Mouse (Mus musculus) stomach, embryonic 14.5 days (tissue): ENCODE results near the gene Smad3. TPM values are rescaled to one million over a fixed set of nuclear protein-coding genes. Genes with fewer than 3 reads are reported as not detected.

Experiments used
- ATAC-seq: fragments of 200-750 bp; cut with Nextera tagmentation; 2 replicates; pipeline ENCODE4 v1.8.0; 2017; ENCODE audit warnings: low read depth, moderate TSS enrichment; ENCODE audit not compliant: insufficient number of reproducible peaks, insufficient read depth, low FRiP score
- H3K27ac ChIP-seq: fragments of 300-500 bp; sonication (generic); 2 replicates; pipeline ENCODE4 v1.5.1; 2014; ENCODE audit warnings: mild to moderate bottlenecking, low read length, moderate library complexity, mixed read lengths
- H3K27me3 ChIP-seq: fragments of 300-500 bp; sonication (generic); 2 replicates; pipeline ENCODE4 v1.6.1; 2014; ENCODE audit warnings: low read length, control low read depth, mixed read lengths; ENCODE audit not compliant: control insufficient read depth, insufficient read depth
- H3K36me3 ChIP-seq: fragments of 300-500 bp; sonication (generic); 2 replicates; pipeline ENCODE4 v1.6.1; 2014; ENCODE audit warnings: mild to moderate bottlenecking, control low read depth, low read length, moderate library complexity, mixed read lengths; ENCODE audit not compliant: control insufficient read depth, insufficient read depth
- H3K4me1 ChIP-seq: fragments of 300-500 bp; sonication (generic); 2 replicates; pipeline ENCODE4 v1.6.1; 2014; ENCODE audit warnings: low read length, control low read depth, mixed read lengths; ENCODE audit not compliant: control insufficient read depth, insufficient read depth
- H3K4me2 ChIP-seq: fragments of 300-500 bp; sonication (generic); replicated peaks from 2 replicates; pipeline ENCODE4 v1.6.1; 2014; ENCODE audit warnings: low read depth, low read length, control low read depth
- H3K4me3 ChIP-seq: fragments of 300-500 bp; sonication (generic); 2 replicates; pipeline ENCODE4 v1.5.1; 2014; ENCODE audit warnings: low read depth, low read length, control low read depth
- H3K9ac ChIP-seq: fragments of 300-500 bp; sonication (generic); replicated peaks from 2 replicates; pipeline ENCODE4 v1.6.1; 2014; ENCODE audit warnings: low read depth, mild to moderate bottlenecking, control low read depth, low read length, moderate library complexity, mixed read lengths
- H3K9me3 ChIP-seq: fragments of 300-500 bp; sonication (generic); 2 replicates; pipeline ENCODE4 v1.6.1; 2016; ENCODE audit warnings: low read depth, low read length, control low read depth; ENCODE audit not compliant: control insufficient read depth
- WGBS: fragments of 180-500 bp; shearing (Covaris S2); extraction: QIAGEN DNeasy Blood & Tissue Kit; methylation state at CpG from one replicate; pipeline ENCODE4 v1.1.7; 2014; 5-methylcytosine and 5-hydroxymethylcytosine counted together
- polyA plus RNA-seq: library from polyadenylated mRNA; unstranded; fragments of >200 nt; fragmentation: Nextera tagmentation; extraction: Ambion mirVana; gene quantifications from 2 replicates; pipeline ENCODE4 v1.2.1, GENCODE M21; 2014

Smad3 gene
- polyA plus RNA-seq, 1 experiment from 2014 or later = 17.3 TPM

DNA sequence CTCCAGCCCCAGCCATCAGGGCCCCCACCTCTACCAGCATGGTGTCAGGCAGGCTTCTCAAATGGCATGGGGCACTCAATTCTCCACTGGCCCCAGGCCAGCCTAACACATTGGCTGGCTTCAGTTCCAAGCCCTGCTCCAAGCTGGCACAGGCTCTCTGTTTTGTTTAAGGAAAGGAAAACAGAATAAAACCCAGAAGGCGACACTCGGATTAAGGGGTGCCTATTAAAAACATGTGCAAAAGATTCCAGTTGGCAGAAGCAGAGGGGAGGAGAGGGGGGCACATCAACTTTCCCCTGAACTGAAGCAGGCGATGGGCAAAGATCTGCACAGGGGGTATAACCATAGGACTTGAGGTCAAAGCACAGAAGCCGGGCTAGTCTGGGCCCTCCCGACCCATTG is 98.8 kb downstream of the Smad3 start:
- Histone ChIP-seq H3K4me2 (no peak overlapping the region), H3K27ac (no peak overlapping the region), H3K36me3 (peaks cover 46% of the 10 kb centered on the region), H3K9ac (no peak overlapping the region), H3K4me1 (peaks cover 13% of the 10 kb centered on the region), H3K9me3 (no peaks in the 10 kb centered on the region), H3K27me3 (no peaks in the 10 kb centered on the region), H3K4me3 (no peak overlapping the region)
- ATAC-seq = no peak
- WGBS = 84% methylated on average over 5 of the region's 5 CpGs

DNA sequence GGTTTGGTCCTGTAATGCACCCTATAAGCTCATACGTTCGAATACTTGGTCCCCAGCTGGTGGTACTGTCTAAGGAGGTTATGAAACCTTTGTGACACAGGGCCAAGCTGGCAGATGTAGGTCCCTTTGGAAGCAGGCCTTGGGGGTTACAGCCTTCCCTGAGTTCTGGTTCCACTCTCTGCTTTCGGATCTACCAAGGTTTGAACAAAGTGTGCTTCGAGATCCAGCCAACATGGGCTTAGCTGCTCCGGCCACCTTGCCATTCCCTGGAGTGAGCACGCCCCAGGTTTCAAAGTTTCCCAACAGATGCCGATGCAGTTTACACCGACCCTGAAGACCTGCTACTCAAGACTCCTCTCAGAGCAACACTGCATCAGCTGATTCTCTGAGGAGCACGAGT is 99.4 kb downstream of the Smad3 start:
- Histone ChIP-seq H3K9ac (no peak overlapping the region), H3K4me2 (no peak overlapping the region), H3K36me3 (peaks cover 46% of the 10 kb centered on the region), H3K4me3 (no peak overlapping the region), H3K27me3 (no peaks in the 10 kb centered on the region), H3K27ac (no peak overlapping the region), H3K4me1 (peaks cover 13% of the 10 kb centered on the region), H3K9me3 (no peaks in the 10 kb centered on the region)
- ATAC-seq = no peak
- 92% methylated on average over 9 of the region's 9 CpGs for WGBS

DNA sequence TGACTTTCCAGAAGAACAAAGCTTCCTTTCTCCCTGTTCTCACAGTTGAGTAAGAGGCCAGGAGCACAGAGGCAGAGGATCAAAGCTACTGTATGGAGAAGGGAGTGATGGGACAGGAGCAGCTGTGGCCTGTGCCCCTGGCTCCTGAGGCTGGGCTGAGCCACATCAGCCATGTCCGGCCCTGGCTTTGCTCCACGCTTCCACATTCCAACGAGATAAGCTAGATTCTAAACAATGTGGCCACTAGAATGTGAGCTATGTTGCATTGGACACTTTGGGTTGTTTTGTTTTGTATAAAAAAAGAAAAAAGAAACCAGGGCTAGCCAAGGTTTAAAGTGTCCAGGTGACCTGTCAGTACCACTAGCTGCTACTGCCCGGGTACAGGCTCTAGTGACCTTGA is 100.6 kb downstream of the Smad3 start:
- WGBS = 40% methylated on average over 4 of the region's 4 CpGs
- Histone ChIP-seq H3K4me2 (no peak overlapping the region), H3K4me1 (peaks cover 16% of the 10 kb centered on the region), H3K27ac (no peak overlapping the region), H3K27me3 (no peaks in the 10 kb centered on the region), H3K9me3 (no peaks in the 10 kb centered on the region), H3K36me3 (peaks cover 46% of the 10 kb centered on the region), H3K4me3 (no peak overlapping the region), H3K9ac (no peak overlapping the region)
- no peak for ATAC-seq

DNA sequence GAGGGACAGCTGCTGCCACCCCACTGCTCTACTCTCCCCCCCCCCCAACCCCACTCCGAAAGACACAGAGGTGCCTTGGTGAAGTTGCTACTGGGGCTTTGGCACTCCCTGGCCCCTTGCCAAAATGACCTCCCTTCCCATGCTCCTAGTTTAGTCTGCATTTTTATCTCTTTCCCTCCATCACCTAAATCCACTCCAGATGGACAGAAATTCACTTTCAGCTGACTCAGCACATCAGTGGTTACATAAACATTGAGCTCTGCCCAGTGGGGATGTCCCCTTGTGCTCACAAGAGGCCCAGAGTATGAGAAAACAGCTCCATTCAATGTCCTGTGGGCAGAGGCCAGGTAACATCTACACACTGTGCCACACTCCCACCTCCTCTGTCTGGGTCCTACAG is 102.7 kb downstream of the Smad3 start:
- Histone ChIP-seq H3K27me3 (no peaks in the 10 kb centered on the region), H3K9me3 (no peaks in the 10 kb centered on the region), H3K36me3 (peaks cover 39% of the 10 kb centered on the region), H3K4me2 (no peak overlapping the region), H3K9ac (no peak overlapping the region), H3K4me1 (peaks cover 29% of the 10 kb centered on the region), H3K27ac (no peak overlapping the region), H3K4me3 (no peak overlapping the region)
- WGBS = 67% methylated on average over 1 of the region's 1 CpGs
- no peak for ATAC-seq

DNA sequence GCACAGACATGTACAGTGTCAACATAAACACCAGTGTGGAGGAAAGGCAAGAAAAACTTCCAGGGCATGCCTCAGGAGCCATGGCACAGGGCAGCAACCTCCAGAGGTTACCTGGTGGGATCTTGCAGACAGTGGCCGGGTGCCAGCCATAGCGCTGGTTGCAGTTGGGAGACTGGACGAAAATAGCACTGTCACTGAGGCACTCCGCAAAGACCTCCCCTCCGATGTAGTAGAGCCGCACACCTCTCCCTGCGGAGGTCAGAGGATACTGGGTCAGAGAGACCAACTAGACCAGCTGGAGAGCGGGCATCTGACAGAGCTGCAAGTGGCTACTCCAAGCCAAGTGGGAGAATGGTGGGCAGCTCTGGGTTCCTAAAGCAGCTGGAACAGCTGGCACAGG is 103.2 kb downstream of the Smad3 start:
- ATAC-seq = no peak
- no peak overlapping the region for H3K27ac ChIP-seq

DNA sequence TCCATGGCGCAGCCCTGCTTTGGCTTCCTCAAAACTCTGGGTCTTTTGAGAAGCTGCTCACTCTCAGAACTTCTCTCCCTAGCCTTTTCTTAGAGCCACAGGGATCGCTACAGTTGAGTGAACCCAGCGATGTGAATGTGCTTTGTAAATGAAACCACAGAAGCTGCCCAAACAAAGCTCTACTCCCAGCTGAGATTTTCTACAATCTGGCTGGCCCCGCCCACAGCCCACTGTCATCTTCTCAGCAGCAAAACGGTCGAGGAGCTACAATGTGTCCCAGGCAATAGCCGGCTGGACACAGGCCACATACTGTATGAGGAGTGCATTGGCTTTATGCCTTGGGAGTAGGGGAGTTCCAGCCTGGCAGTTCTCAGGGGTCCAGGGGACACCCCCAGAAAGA is 104.1 kb downstream of the Smad3 start:
- Histone ChIP-seq H3K27me3 (no peaks in the 10 kb centered on the region), H3K4me2 (no peak overlapping the region), H3K9me3 (no peaks in the 10 kb centered on the region), H3K4me3 (no peak overlapping the region), H3K9ac (no peak overlapping the region), H3K4me1 (peaks cover 29% of the 10 kb centered on the region), H3K36me3 (peaks cover 47% of the 10 kb centered on the region), H3K27ac (no peak overlapping the region)
- no peak for ATAC-seq
- WGBS = 62% methylated on average over 7 of the region's 7 CpGs

More for the DNA sequence above, 103.2 kb downstream of the Smad3 start:
- WGBS = 92% methylated on average over 8 of the region's 8 CpGs
- no peaks in the 10 kb centered on the region for H3K9me3 ChIP-seq
- H3K9ac ChIP-seq = no peak overlapping the region
- no peaks in the 10 kb centered on the region for H3K27me3 ChIP-seq
- no peak overlapping the region for H3K4me2 ChIP-seq
- H3K36me3 ChIP-seq = peaks cover 42% of the 10 kb centered on the region
- no peak overlapping the region for H3K4me3 ChIP-seq
- H3K4me1 ChIP-seq = peaks cover 29% of the 10 kb centered on the region

DNA sequence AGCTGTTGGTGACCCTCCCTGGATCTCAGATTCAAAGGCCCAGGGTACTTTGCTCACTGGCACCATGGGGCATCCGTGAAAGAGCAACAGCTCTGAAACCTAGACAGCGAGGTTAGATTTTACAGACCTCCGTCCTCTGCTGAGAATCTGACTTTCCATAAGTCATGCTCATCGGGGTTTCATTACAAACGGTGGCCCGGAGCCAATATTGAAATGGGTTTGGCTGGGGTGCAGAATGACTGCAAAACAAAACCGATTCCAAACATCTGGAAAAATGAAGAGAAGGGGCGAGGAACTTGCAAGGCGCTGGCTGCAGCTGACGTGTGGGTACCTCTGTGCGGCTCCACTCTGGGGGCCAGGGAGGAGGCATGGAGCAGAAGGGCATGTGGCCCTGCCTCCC is 106.2 kb downstream of the Smad3 start:
- Histone ChIP-seq H3K9ac (no peak overlapping the region), H3K4me1 (peaks cover 26% of the 10 kb centered on the region), H3K27me3 (no peaks in the 10 kb centered on the region), H3K4me3 (no peak overlapping the region), H3K9me3 (no peaks in the 10 kb centered on the region), H3K27ac (peak overlapping the region; percentile 48), H3K36me3 (peaks cover 58% of the 10 kb centered on the region), H3K4me2 (no peak overlapping the region)
- no peak for ATAC-seq
- 46% methylated on average over 11 of the region's 11 CpGs for WGBS

DNA sequence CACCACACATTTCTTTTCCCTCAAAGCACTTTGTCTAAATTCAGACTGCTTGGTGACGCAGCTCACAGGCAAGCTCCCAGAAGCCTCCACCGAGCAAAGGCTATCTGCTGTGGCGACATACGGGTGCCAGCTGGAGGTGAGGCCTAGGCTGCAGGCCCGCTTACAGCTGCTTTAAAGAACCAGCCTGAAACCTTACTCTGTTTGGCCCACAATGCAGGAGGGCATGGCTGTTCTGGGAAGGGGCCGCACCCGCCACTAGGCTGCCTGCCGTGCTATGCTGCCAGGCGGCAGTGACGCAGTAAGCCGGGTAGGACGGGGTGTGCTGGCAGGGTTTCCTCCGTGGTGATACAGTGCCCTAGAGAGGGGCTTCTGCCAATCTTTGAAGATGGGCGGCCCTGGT is 106.9 kb downstream of the Smad3 start:
- H3K4me1 ChIP-seq = peaks cover 26% of the 10 kb centered on the region
- H3K9me3 ChIP-seq = no peaks in the 10 kb centered on the region
- H3K9ac ChIP-seq = no peak overlapping the region
- peak overlapping the region; percentile 48; the same call in 1 of the 2 replicates for H3K27ac ChIP-seq
- no peak overlapping the region for H3K4me2 ChIP-seq
- ATAC-seq = no peak
- H3K4me3 ChIP-seq = no peak overlapping the region
- H3K27me3 ChIP-seq = no peaks in the 10 kb centered on the region
- peaks cover 60% of the 10 kb centered on the region for H3K36me3 ChIP-seq
- whole genome bisulfite sequencing = 82% methylated on average over 14 of the region's 14 CpGs

DNA sequence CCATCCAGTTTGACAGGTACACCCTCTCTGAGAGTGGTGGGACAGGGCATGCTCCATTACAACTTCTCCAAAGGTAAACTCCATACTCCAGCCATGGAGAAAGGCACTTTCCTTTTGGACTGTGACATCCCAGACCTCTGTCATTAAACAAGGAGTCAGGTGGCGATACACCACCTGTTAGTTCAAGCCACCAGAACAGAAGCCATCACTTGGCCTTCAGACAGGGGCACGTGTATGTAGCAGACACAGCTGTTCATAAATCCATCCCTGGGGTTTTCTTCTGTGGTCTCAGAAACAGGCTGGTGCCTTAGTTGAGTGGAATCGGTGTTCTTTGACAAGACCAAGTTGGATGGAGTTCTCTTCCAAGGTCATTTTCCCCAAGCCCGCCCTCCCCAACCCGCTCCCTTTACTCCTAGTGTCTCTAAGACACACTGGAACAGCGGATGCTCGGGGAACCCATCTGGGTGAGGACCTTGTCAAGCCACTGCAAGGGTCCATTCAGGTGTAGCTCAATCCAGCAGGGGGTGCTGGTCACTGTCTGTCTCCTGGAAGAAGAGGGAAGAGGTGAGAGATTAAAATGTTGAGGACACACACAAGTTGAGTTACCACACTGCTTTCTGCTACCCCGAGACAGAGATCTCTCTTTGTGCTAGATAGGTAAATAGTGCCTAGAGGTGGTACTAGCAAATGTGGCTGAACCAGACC is 107.8 kb downstream of the Smad3 start:
- Histone ChIP-seq H3K4me1 (peaks cover 19% of the 10 kb centered on the region), H3K36me3 (peaks cover 56% of the 10 kb centered on the region), H3K9ac (no peak overlapping the region), H3K4me3 (no peak overlapping the region), H3K27me3 (no peaks in the 10 kb centered on the region), H3K4me2 (no peak overlapping the region), H3K27ac (no peak overlapping the region), H3K9me3 (no peaks in the 10 kb centered on the region)
- 86% methylated on average over 8 of the region's 8 CpGs for WGBS
- no peak for ATAC-seq
